Mouse (Mus musculus) CH12.LX (cell line): ENCODE measurements at regions not wholly inside any gene's neighbourhood (a gene's known extent, or its start where the extent isn't known, plus 50 kb on each side); places are given as distances from the start of the nearest gene placed in this dataset.

Experiments used
- CTCF ChIP-seq, 2 experiments: IDR thresholded peaks in 1 of 2; conservative IDR thresholded peaks in 1 of 2; 2 replicates each; pipeline ENCODE4 v1.5.1; 2011 to 2012; ENCODE audit warnings: low read depth in 2 of 2, low read length in 2 of 2, improper control_type of control experiment in 1 of 2, inconsistent platforms in 1 of 2, mild to moderate bottlenecking in 1 of 2, moderate library complexity in 1 of 2
- E2F4 ChIP-seq: IDR thresholded peaks from 2 replicates; pipeline ENCODE4 v1.6.1; 2011; ENCODE audit warnings: low read depth, low read length, improper control_type of control experiment; ENCODE audit not compliant: insufficient replicate concordance
- EP300 ChIP-seq: IDR thresholded peaks from 2 replicates; pipeline ENCODE4 v1.6.1; 2011; ENCODE audit warnings: low read length, improper control_type of control experiment
- JUND ChIP-seq: conservative IDR thresholded peaks from 2 replicates; pipeline ENCODE4 v1.6.1; 2011; ENCODE audit warnings: low read depth, low read length, improper control_type of control experiment
- MAFK ChIP-seq: IDR thresholded peaks from 2 replicates; pipeline ENCODE4 v1.6.1; 2011; ENCODE audit warnings: low read length, improper control_type of control experiment; ENCODE audit not compliant: insufficient replicate concordance
- MAZ ChIP-seq: IDR thresholded peaks from 2 replicates; pipeline ENCODE4 v1.6.1; 2012; ENCODE audit warnings: low read depth, mild to moderate bottlenecking, inconsistent platforms, low read length, improper control_type of control experiment, moderate library complexity
- MYC ChIP-seq: IDR thresholded peaks from 2 replicates; pipeline ENCODE4 v1.6.1; 2011; ENCODE audit warnings: low read depth, mild to moderate bottlenecking, improper control_type of control experiment, low read length
- NRF1 ChIP-seq: IDR thresholded peaks from 2 replicates; pipeline ENCODE4 v1.6.1; 2014; ENCODE audit warnings: low read depth, mild to moderate bottlenecking, inconsistent platforms, low read length, improper control_type of control experiment, moderate library complexity
- POLR2A ChIP-seq: IDR thresholded peaks from 2 replicates; pipeline ENCODE4 v1.6.1; 2011; ENCODE audit warnings: low read depth, mild to moderate bottlenecking, improper control_type of control experiment, low read length
- SIN3A ChIP-seq: IDR thresholded peaks from 2 replicates; pipeline ENCODE4 v1.6.1; 2012; ENCODE audit warnings: low read length, improper control_type of control experiment, inconsistent platforms
- USF2 ChIP-seq: conservative IDR thresholded peaks from 2 replicates; pipeline ENCODE4 v1.6.1; 2011; ENCODE audit warnings: low read depth, low read length, improper control_type of control experiment
- ZKSCAN1 ChIP-seq: IDR thresholded peaks from 2 replicates; pipeline ENCODE4 v1.6.1; 2012; ENCODE audit warnings: low read depth, inconsistent platforms, low read length, improper control_type of control experiment, borderline replicate concordance
- ZMIZ1 ChIP-seq: IDR thresholded peaks from 2 replicates; pipeline ENCODE4 v1.6.1; 2012; ENCODE audit warnings: low read depth, mild to moderate bottlenecking, inconsistent platforms, low read length, improper control_type of control experiment
- ZNF384 ChIP-seq: IDR thresholded peaks from 2 replicates; pipeline ENCODE4 v1.6.1; 2012; ENCODE audit warnings: low read depth, low read length, improper control_type of control experiment, inconsistent platforms

DNA sequence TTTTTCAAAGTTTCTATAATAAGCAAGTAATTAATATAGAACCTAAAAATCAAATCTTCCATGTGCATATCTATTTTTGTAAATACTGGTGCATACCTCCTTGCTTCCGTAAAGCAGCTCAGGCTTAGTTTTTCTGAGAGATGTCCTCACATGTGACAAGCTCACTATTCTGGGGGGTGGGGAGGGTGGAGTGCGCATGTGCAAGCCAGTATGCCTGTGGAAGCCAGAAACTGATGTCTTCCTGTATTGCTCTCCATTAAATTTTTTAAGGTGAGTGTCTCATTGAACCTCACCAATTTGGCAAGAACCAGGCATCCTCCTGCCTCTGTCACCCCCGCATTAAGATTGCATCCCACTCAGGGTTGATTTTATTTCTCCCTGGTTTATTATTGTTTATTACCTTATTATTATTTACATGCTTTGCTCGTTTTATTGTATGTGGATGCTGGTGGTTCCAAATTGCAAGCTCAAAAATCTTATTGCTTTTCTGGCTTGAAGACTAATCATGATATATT lies 179.2 kb downstream of the Cd47 start:
- TF ChIP-seq ZKSCAN1 (no peak), E2F4 (no peak), EP300 (no peak), SIN3A (no peak), POLR2A (no peak), ZMIZ1 (no peak), CTCF (conservative IDR thresholded peaks at IDR 0.05 in 1 of 2, IDR thresholded peaks at IDR 0.05 in 1 of 2; ENCODE audit: low read depth in 2 of 2, low read length in 2 of 2) (no peak), JUND (no peak), MYC (no peak), MAFK (no peak), USF2 (no peak), NRF1 (no peak), ZNF384 (no peak), MAZ (no peak)
